Mouse (Mus musculus): Measurements from ENCODE around the gene 4833427G06Rik. TPM values are rescaled to one million over a fixed set of nuclear protein-coding genes. Genes with fewer than 3 reads are reported as not detected.

Gene 4833427G06Rik
- total and polyA plus RNA-seq, 3 experiments: 0.09 to 1.8 (median 0.66) TPM

DNA sequence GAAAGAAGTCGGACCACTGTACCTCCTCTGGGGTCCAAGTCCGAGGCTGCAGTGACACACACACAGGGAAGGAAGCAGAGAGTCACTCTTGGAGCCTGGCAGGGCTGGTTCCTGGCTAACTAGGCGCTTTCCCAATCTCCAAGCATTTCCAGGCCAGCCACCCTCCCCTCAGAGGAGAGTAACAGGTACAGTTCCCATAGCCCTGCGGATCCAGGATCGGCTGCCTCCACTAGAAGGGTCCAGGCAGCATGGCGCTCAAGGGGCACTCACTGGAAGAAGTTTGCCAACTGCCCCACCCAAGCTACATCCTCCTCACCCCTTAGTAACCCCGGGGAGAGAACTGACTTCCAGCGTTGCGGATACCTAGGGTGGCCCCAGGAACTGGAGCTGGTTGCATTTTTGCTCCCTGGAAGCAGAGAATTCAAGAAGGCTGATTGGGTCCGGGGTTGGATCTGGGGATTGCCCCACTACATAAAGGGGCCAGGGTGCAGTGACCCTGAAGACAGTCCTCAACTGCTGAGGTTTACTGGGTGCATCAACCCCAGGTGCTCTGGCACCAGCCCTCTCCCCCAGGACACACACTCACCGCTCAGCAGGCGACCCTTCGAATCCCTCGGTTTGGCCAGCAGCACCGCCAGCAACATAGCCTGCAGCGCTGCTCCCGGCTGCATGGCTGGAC, 25.4 kb downstream of the 4833427G06Rik start:
- DNase-seq (ENCODE audit: low spot score) (peak; percentile 12), ATAC-seq (ENCODE audit: extremely low read depth, insufficient number of reproducible peaks, low FRiP score, poor library complexity, severe bottlenecking) (no peak)
- TF ChIP-seq CTCF (IDR thresholded peaks at IDR 0.05; ENCODE audit: low read depth, low read length) (no peak), GATA1 (IDR thresholded peaks at IDR 0.05; ENCODE audit: borderline replicate concordance, low read length) (no peak), POLR2AphosphoS5 (IDR thresholded peaks at IDR 0.05; ENCODE audit: insufficient replicate concordance, low read depth, low read length) (no peak), GATA2 (IDR thresholded peaks at IDR 0.05; ENCODE audit: borderline replicate concordance, low read depth, low read length) (no peak), TAL1 (conservative IDR thresholded peaks at IDR 0.05; ENCODE audit: low read depth, low read length) (no peak)
- peaks cover 52% of the 10 kb centered on the region for H3K4me1 ChIP-seq (ENCODE audit: insufficient read depth, low read depth, low read length)
- H3K4me3 ChIP-seq (ENCODE audit: low read depth, low read length): peak overlapping the region; percentile 77
- H3K9me3 ChIP-seq (replicated peaks): no peaks in the 10 kb centered on the region
- peaks cover 29% of the 10 kb centered on the region for H3K27me3 ChIP-seq (ENCODE audit: insufficient read depth, low read length)
- no peaks in the 10 kb centered on the region for H3K36me3 ChIP-seq (replicated peaks)

DNA sequence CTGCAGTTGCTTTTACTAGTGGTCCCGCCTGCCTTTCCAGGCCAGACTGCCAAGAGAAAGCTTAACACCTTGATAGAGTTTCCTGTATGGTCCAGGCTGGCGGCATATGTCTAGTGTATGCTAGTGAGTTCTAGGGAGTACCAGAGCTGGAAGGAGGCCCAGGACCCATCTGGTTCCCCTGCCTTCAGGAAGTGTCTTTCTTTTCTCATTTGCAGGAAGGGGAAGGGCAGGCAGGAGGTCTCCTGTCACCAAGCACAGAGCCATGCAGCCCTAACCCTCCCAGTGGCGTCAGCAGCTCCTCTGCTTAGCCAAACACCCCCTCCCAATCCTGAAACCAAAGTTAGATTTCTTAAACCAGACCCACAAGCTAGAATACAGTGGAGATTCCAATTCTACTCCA, 26.1 kb downstream of the 4833427G06Rik start:
- ATAC-seq (ENCODE audit: extremely low read depth, insufficient number of reproducible peaks, low FRiP score, poor library complexity, severe bottlenecking) (no peak), DNase-seq (ENCODE audit: low spot score) (no peak)
- H3K4me3 ChIP-seq (ENCODE audit: low read depth, low read length): peak overlapping the region; percentile 58; the same call in 1 of the 2 replicates
- H3K4me1 ChIP-seq (ENCODE audit: insufficient read depth, low read depth, low read length): peaks cover 53% of the 10 kb centered on the region
- H3K27me3 ChIP-seq (ENCODE audit: insufficient read depth, low read length): peaks cover 29% of the 10 kb centered on the region
- no peak for TF ChIP-seq TAL1 (conservative IDR thresholded peaks at IDR 0.05; ENCODE audit: low read depth, low read length)
- TF ChIP-seq POLR2AphosphoS5 (IDR thresholded peaks at IDR 0.05; ENCODE audit: insufficient replicate concordance, low read depth, low read length): no peak
- TF ChIP-seq CTCF (IDR thresholded peaks at IDR 0.05; ENCODE audit: low read depth, low read length): no peak
- no peak for TF ChIP-seq GATA1 (IDR thresholded peaks at IDR 0.05; ENCODE audit: borderline replicate concordance, low read length)
- TF ChIP-seq GATA2 (IDR thresholded peaks at IDR 0.05; ENCODE audit: borderline replicate concordance, low read depth, low read length): no peak
- no peaks in the 10 kb centered on the region for H3K9me3 ChIP-seq (replicated peaks)
- H3K36me3 ChIP-seq (replicated peaks): no peaks in the 10 kb centered on the region

DNA sequence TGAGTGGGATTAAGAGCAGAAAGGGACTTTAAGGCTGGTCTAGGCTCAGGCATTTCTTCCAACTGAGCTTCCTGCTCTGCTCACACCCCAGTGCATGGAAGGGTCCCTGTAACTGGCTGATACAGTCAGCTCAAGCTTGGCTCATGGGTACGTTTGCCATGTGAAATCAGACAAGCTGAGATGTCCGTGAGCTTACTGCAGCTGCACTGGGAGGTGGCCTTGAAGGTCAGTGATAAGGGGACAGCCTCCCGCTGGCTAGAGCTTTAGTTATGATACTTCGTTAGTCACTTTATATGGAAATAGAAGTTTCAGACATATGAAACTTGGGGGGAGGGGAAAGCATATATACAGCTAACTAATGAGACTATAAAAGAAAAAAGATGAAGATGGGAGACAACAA, 31.1 kb downstream of the 4833427G06Rik start:
- no peaks in the 10 kb centered on the region for H3K9me3 ChIP-seq (replicated peaks)
- H3K36me3 ChIP-seq (replicated peaks): peaks cover 3% of the 10 kb centered on the region
- no peak for TF ChIP-seq POLR2AphosphoS5 (IDR thresholded peaks at IDR 0.05; ENCODE audit: insufficient replicate concordance, low read depth, low read length)
- TF ChIP-seq TAL1 (conservative IDR thresholded peaks at IDR 0.05; ENCODE audit: low read depth, low read length): no peak
- TF ChIP-seq GATA2 (IDR thresholded peaks at IDR 0.05; ENCODE audit: borderline replicate concordance, low read depth, low read length): no peak
- no peak for TF ChIP-seq GATA1 (IDR thresholded peaks at IDR 0.05; ENCODE audit: borderline replicate concordance, low read length)
- TF ChIP-seq CTCF (IDR thresholded peaks at IDR 0.05; ENCODE audit: low read depth, low read length): no peak
- DNase-seq (ENCODE audit: low spot score) (no peak), ATAC-seq (ENCODE audit: extremely low read depth, insufficient number of reproducible peaks, low FRiP score, poor library complexity, severe bottlenecking) (no peak)
- no peak overlapping the region for H3K4me3 ChIP-seq (ENCODE audit: low read depth, low read length)
- H3K27me3 ChIP-seq (ENCODE audit: insufficient read depth, low read length): peaks cover 21% of the 10 kb centered on the region
- peaks cover 28% of the 10 kb centered on the region for H3K4me1 ChIP-seq (ENCODE audit: insufficient read depth, low read depth, low read length)

DNA sequence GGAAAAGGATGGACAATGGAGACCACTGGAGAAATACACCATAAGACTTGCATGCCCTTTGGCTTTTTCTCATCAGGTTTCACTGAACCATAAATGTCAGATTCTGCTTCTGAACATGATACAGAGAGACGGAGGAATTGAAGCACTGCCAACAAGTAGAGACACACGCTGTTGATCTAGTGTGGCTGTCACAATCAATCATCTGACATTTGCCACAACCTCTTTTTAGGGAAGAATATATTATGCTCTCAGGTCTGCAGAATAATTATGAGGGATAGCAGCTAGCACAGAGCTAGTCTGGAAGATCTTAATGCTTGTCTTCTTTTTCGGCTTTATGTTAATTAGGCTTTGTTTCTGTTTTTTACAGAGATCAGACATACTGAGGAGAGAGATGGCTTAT, 33.7 kb downstream of the 4833427G06Rik start:
- Histone ChIP-seq H3K36me3 (replicated peaks) (peaks cover 3% of the 10 kb centered on the region), H3K4me1 (ENCODE audit: insufficient read depth, low read depth, low read length) (peaks cover 6% of the 10 kb centered on the region; the same call in 1 of the 2 replicates), H3K27me3 (ENCODE audit: insufficient read depth, low read length) (peaks cover 2% of the 10 kb centered on the region), H3K9me3 (replicated peaks) (no peaks in the 10 kb centered on the region), H3K4me3 (ENCODE audit: low read depth, low read length) (no peak overlapping the region)
- TF ChIP-seq GATA1 (IDR thresholded peaks at IDR 0.05; ENCODE audit: borderline replicate concordance, low read length) (no peak), TAL1 (conservative IDR thresholded peaks at IDR 0.05; ENCODE audit: low read depth, low read length) (no peak), CTCF (IDR thresholded peaks at IDR 0.05; ENCODE audit: low read depth, low read length) (no peak), POLR2AphosphoS5 (IDR thresholded peaks at IDR 0.05; ENCODE audit: insufficient replicate concordance, low read depth, low read length) (no peak), GATA2 (IDR thresholded peaks at IDR 0.05; ENCODE audit: borderline replicate concordance, low read depth, low read length) (no peak)
- ATAC-seq (ENCODE audit: extremely low read depth, insufficient number of reproducible peaks, low FRiP score, poor library complexity, severe bottlenecking) (no peak), DNase-seq (ENCODE audit: low spot score) (no peak)

DNA sequence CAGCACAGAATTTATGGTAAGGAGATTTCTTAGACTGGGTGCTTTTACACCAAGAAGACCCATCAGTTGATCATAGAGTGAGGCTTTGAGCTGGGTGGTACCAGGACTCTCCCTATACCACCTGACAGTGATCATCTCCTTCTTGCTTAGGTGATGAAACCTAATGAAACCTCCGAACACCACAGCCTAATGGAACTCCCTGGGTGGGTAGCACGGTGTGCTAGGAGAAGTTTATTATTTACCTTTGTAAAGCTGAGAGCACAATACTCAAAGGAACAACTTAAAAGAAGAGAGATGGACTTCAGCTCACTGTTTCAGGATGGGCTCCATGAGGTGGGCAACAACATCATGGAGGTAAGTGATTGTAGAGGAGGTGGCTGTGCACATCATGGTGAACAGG, 41.3 kb downstream of the 4833427G06Rik start, which contains the start of gene Btg4:
Gene Btg4 (plus strand): TSS at position 301 of the 400 bp plus-strand sequence.
- peaks cover 3% of the 10 kb centered on the region; the same call in 1 of the 2 replicates for H3K4me1 ChIP-seq (ENCODE audit: insufficient read depth, low read depth, low read length)
- TF ChIP-seq GATA2 (IDR thresholded peaks at IDR 0.05; ENCODE audit: borderline replicate concordance, low read depth, low read length) (no peak), GATA1 (IDR thresholded peaks at IDR 0.05; ENCODE audit: borderline replicate concordance, low read length) (no peak), POLR2AphosphoS5 (IDR thresholded peaks at IDR 0.05; ENCODE audit: insufficient replicate concordance, low read depth, low read length) (no peak), TAL1 (conservative IDR thresholded peaks at IDR 0.05; ENCODE audit: low read depth, low read length) (no peak), CTCF (IDR thresholded peaks at IDR 0.05; ENCODE audit: low read depth, low read length) (no peak)
- no peak for ATAC-seq (ENCODE audit: extremely low read depth, insufficient number of reproducible peaks, low FRiP score, poor library complexity, severe bottlenecking)
- H3K27me3 ChIP-seq (ENCODE audit: insufficient read depth, low read length): peaks cover 13% of the 10 kb centered on the region
- no peaks in the 10 kb centered on the region for H3K36me3 ChIP-seq (replicated peaks)
- no peak within 1 kb of the TSS for H3K4me3 ChIP-seq (ENCODE audit: low read depth, low read length)
- H3K9me3 ChIP-seq (replicated peaks): no peaks in the 10 kb centered on the region
- no peak for DNase-seq (ENCODE audit: low spot score)

DNA sequence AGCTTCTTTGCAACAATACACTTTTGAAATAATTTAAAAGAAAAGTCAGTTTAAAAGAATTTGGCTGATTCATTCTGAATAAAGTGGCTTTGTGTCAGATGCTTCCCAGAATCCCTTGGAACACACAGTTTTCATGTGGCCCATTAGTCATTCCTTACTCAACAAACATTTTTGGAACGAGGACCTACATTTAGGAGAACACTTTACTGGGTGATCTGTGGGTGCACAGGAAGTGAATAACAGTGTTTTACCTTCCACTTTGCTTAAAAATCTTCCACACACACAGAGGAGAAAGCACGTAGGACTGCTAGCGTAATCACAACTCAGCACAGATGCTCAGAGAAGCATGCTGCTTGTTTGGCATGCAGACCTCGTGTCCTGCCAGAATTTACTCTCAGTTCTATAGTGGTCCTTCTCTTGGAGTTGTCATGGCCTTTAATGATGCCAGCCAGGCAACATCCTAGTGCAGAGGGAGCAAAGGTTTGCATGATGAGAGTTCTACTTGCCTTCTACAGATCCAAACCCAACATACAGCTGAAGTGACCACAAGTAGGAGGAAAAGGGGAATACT, 42.8 kb downstream of the 4833427G06Rik start:
- Histone ChIP-seq H3K4me3 (ENCODE audit: low read depth, low read length) (no peak overlapping the region), H3K9me3 (replicated peaks) (no peaks in the 10 kb centered on the region), H3K36me3 (replicated peaks) (no peaks in the 10 kb centered on the region), H3K27me3 (ENCODE audit: insufficient read depth, low read length) (peaks cover 13% of the 10 kb centered on the region), H3K4me1 (ENCODE audit: insufficient read depth, low read depth, low read length) (peaks cover 3% of the 10 kb centered on the region; the same call in 1 of the 2 replicates)
- DNase-seq (ENCODE audit: low spot score): no peak
- TF ChIP-seq TAL1 (conservative IDR thresholded peaks at IDR 0.05; ENCODE audit: low read depth, low read length) (no peak), POLR2AphosphoS5 (IDR thresholded peaks at IDR 0.05; ENCODE audit: insufficient replicate concordance, low read depth, low read length) (no peak), CTCF (IDR thresholded peaks at IDR 0.05; ENCODE audit: low read depth, low read length) (no peak), GATA1 (IDR thresholded peaks at IDR 0.05; ENCODE audit: borderline replicate concordance, low read length) (no peak), GATA2 (IDR thresholded peaks at IDR 0.05; ENCODE audit: borderline replicate concordance, low read depth, low read length) (no peak)
- ATAC-seq (ENCODE audit: extremely low read depth, insufficient number of reproducible peaks, low FRiP score, poor library complexity, severe bottlenecking): no peak

All from G1E (cell line).